In genomic region chr4:93335118-93336003, GRCm38 (mm10) we compare ENCODE assay signal across 8 mouse cellular contexts. TPM values are rescaled to one million over a fixed set of nuclear protein-coding genes. Genes with fewer than 3 reads are reported as not detected.
DNase-seq lines count a peak whose midpoint lies in the region; ATAC-seq and TF ChIP-seq lines count a peak whose summit lies in the region.

Tusc1 (minus strand) TSS chr4:93335511.

- no peak for TF ChIP-seq EP300 in liver, embryonic 14.5 days (IDR thresholded peaks at IDR 0.05; ENCODE audit: low read depth)

- no peaks in the 10 kb centered on the region for H3K27me3 ChIP-seq in forebrain, embryonic 11.5 days (ENCODE audit: control insufficient read depth, insufficient read depth, low read length)
- H3K27me3 ChIP-seq in heart, embryonic 16.5 days (ENCODE audit: control insufficient read depth, insufficient read depth, low read length): no peaks in the 10 kb centered on the region
- no peaks in the 10 kb centered on the region for H3K27me3 ChIP-seq in liver, embryonic 14.5 days (ENCODE audit: control insufficient read depth, insufficient read depth, low read length)
- H3K27me3 ChIP-seq in testis, adult 2 months (ENCODE audit: control insufficient read depth, insufficient read depth, low read length): no peaks in the 10 kb centered on the region

- peak; percentile 23 to 27 for DNase-seq in CD8-positive naive resting alpha-beta T cell, adult 2 months (ENCODE audit: low read depth in 2 of 2, low spot score in 2 of 2)
- DNase-seq in c-Kit-positive CD71-negative TER-119-negative erythroid progenitor cells, embryonic 14.5 days (ENCODE audit: low read depth): peak; percentile 39
- DNase-seq in forebrain, embryonic 11.5 days (ENCODE audit: low spot score): peak; percentile 87
- peak; percentile 89 to 94 for DNase-seq in kidney, postnatal 36 days
- DNase-seq in liver, embryonic 14.5 days (ENCODE audit: low read depth in 3 of 3, low spot score in 3 of 3): peak; percentile 55 to 64 (median 59)
- peak; percentile 80 for DNase-seq in neural tube, embryonic 10.5 days (ENCODE audit: extremely low spot score, low spot score)

- H3K36me3 ChIP-seq in forebrain, embryonic 11.5 days (ENCODE audit: control insufficient read depth, insufficient read depth, low read length): no peaks in the 10 kb centered on the region
- no peaks in the 10 kb centered on the region for H3K36me3 ChIP-seq in heart, embryonic 16.5 days (ENCODE audit: control insufficient read depth, insufficient read depth)
- no peaks in the 10 kb centered on the region for H3K36me3 ChIP-seq in liver, embryonic 14.5 days (replicated peaks; ENCODE audit: control insufficient read depth, insufficient read depth, low read depth)
- no peaks in the 10 kb centered on the region for H3K36me3 ChIP-seq in testis, adult 2 months (ENCODE audit: control insufficient read depth, insufficient read depth, low read length)

- peak within 1 kb of the TSS; percentile 81 for H3K27ac ChIP-seq in forebrain, embryonic 11.5 days (ENCODE audit: low read depth, low read length)
- H3K27ac ChIP-seq in heart, embryonic 16.5 days (ENCODE audit: low read length): peak within 1 kb of the TSS; percentile 86
- H3K27ac ChIP-seq in liver, embryonic 14.5 days: peak within 1 kb of the TSS; percentile 91
- H3K27ac ChIP-seq in testis, adult 2 months (ENCODE audit: control insufficient read depth, insufficient read depth, low read depth, low read length): peak within 1 kb of the TSS; percentile 99

- WGBS in forebrain, embryonic 11.5 days: under 1% methylated on average over 84 of the region's 97 CpGs
- under 1% methylated on average over 84 of the region's 97 CpGs for WGBS in heart, embryonic 16.5 days
- under 1% methylated on average over 69 of the region's 97 CpGs for WGBS in liver, embryonic 14.5 days (ENCODE audit: insufficient replicate concordance)

- TF ChIP-seq CTCF in liver, embryonic 14.5 days (IDR thresholded peaks at IDR 0.05; ENCODE audit: low read depth): no peak
- TF ChIP-seq CTCF in testis, adult 2 months (IDR thresholded peaks at IDR 0.05; ENCODE audit: control insufficient read depth, insufficient read depth, insufficient replicate concordance, low read depth, low read length): no peak

- H3K4me1 ChIP-seq in forebrain, embryonic 11.5 days (replicated peaks; ENCODE audit: control insufficient read depth, insufficient read depth, low read length): no peaks in the 10 kb centered on the region
- peaks cover 2% of the 10 kb centered on the region; the same call in 1 of the 2 replicates for H3K4me1 ChIP-seq in heart, embryonic 16.5 days (ENCODE audit: control insufficient read depth, insufficient read depth, low read length)
- H3K4me1 ChIP-seq in liver, embryonic 14.5 days (replicated peaks; ENCODE audit: control insufficient read depth in 2 of 2, insufficient read depth in 2 of 2, low read length in 1 of 2): peaks cover 15 to 16% of the 10 kb centered on the region in 2 experiments
- H3K4me1 ChIP-seq in testis, adult 2 months (ENCODE audit: control insufficient read depth, insufficient read depth, low read length): no peaks in the 10 kb centered on the region; the same call in 1 of the 2 replicates

- peak; percentile 58 for TF ChIP-seq POLR2A in testis, adult 2 months (IDR thresholded peaks at IDR 0.05; ENCODE audit: control insufficient read depth, low read depth, low read length)

- no peaks in the 10 kb centered on the region for H3K9me3 ChIP-seq in forebrain, embryonic 11.5 days (ENCODE audit: control insufficient read depth, low read length)
- no peaks in the 10 kb centered on the region for H3K9me3 ChIP-seq in heart, embryonic 16.5 days (replicated peaks; ENCODE audit: control insufficient read depth, low read length)
- no peaks in the 10 kb centered on the region for H3K9me3 ChIP-seq in liver, embryonic 14.5 days (ENCODE audit: control insufficient read depth, low read length)

- peak; percentile 87 for ATAC-seq in forebrain, embryonic 11.5 days (replicated peaks; ENCODE audit: low FRiP score)
- ATAC-seq in heart, embryonic 16.5 days (replicated peaks; ENCODE audit: extremely low read depth, insufficient read depth, low FRiP score): peak; percentile 86
- ATAC-seq in liver, embryonic 14.5 days (ENCODE audit: insufficient read depth): peak; percentile 81

- peak within 1 kb of the TSS; percentile 63 for H3K4me3 ChIP-seq in forebrain, embryonic 11.5 days (ENCODE audit: low read depth, low read length)
- H3K4me3 ChIP-seq in heart, embryonic 16.5 days (ENCODE audit: low read length): peak within 1 kb of the TSS; percentile 63
- peak within 1 kb of the TSS; percentile 64 to 88 for H3K4me3 ChIP-seq in liver, embryonic 14.5 days (ENCODE audit: insufficient read depth in 1 of 2, low read depth in 2 of 2, low read length in 2 of 2)
- H3K4me3 ChIP-seq in testis, adult 2 months (ENCODE audit: control insufficient read depth, low read depth, low read length): peak within 1 kb of the TSS; percentile 96

- H3K4me2 ChIP-seq in forebrain, embryonic 11.5 days (ENCODE audit: low read depth, low read length, severe bottlenecking): peak within 1 kb of the TSS; percentile 87
- H3K4me2 ChIP-seq in heart, embryonic 16.5 days (ENCODE audit: low read depth, low read length): peak within 1 kb of the TSS; percentile 77
- H3K4me2 ChIP-seq in liver, embryonic 14.5 days (ENCODE audit: low read depth): peak within 1 kb of the TSS; percentile 94

- peak within 1 kb of the TSS; percentile 92 for H3K9ac ChIP-seq in forebrain, embryonic 11.5 days (ENCODE audit: low read length)
- peak within 1 kb of the TSS; percentile 94 for H3K9ac ChIP-seq in heart, embryonic 16.5 days (ENCODE audit: low read length)
- peak within 1 kb of the TSS; percentile 97 for H3K9ac ChIP-seq in liver, embryonic 14.5 days (replicated peaks)

RNA-seq across cellular contexts. Expression of gene Tusc1, which starts in this region (rescaled TPM):
- 7.1 and 7.7 TPM in 2 replicates for polyA plus RNA-seq in forebrain, embryonic 11.5 days (2014; fragmentation: Nextera tagmentation; extraction: Ambion mirVana)
- 1.5 and 1.8 TPM in 2 replicates for polyA plus RNA-seq in heart, embryonic 16.5 days (2015; fragmentation: Nextera tagmentation; extraction: Ambion mirVana)
- 5.0 and 5.1 TPM in 2 replicates for polyA plus RNA-seq in liver, embryonic 14.5 days (2012; rRNA removed)
- 4.4 and 4.6 TPM in 2 replicates for polyA plus RNA-seq in liver, embryonic 14.5 days (2014; fragmentation: Nextera tagmentation; extraction: Ambion mirVana)
- polyA plus RNA-seq in testis, adult 2 months (2012; rRNA removed): 11.5 and 13.4 TPM in 2 replicates

Comparison
In these comparisons a context has a peak if more than half of its experiments do, and no peak if none do; other contexts are left out.
1. Peak in every context shown above with its lines: DNase-seq, ATAC-seq, H3K4me3 ChIP-seq and H3K27ac ChIP-seq.
2. DNase-seq: peak in every context shown above with its lines; median percentile 92 in kidney, postnatal 36 days; 87 in forebrain, embryonic 11.5 days; 80 in neural tube, embryonic 10.5 days; 59 in liver, embryonic 14.5 days; 39 in c-Kit-positive CD71-negative TER-119-negative erythroid progenitor cells, embryonic 14.5 days; 25 in CD8-positive naive resting alpha-beta T cell, adult 2 months.